Mouse (Mus musculus) olfactory bulb, adult 2 months (tissue): ENCODE measurements around the gene Ruvbl2. TPM values are rescaled to one million over a fixed set of nuclear protein-coding genes. Genes with fewer than 3 reads are reported as not detected.

Experiments used
- H3K27ac ChIP-seq: fragments of 200-500 bp; 2 replicates; pipeline ENCODE4 v1.5.1; 2012; ENCODE audit warnings: low read depth, low read length; ENCODE audit not compliant: insufficient read depth
- H3K4me1 ChIP-seq: fragments of 200-500 bp; 2 replicates; pipeline ENCODE4 v1.6.1; 2012; ENCODE audit warnings: low read length; ENCODE audit not compliant: control insufficient read depth, insufficient read depth
- H3K4me3 ChIP-seq: fragments of 200-500 bp; 2 replicates; pipeline ENCODE4 v1.5.1; 2012; ENCODE audit warnings: mild to moderate bottlenecking, low read depth, low read length, moderate library complexity; ENCODE audit not compliant: insufficient read depth
- CTCF ChIP-seq: fragments of 200-500 bp; IDR thresholded peaks from 2 replicates; pipeline ENCODE4 v1.5.1; 2012; ENCODE audit warnings: low read depth, mild to moderate bottlenecking, low read length, moderate library complexity; ENCODE audit not compliant: insufficient read depth
- POLR2A ChIP-seq: fragments of 200-500 bp; IDR thresholded peaks from 2 replicates; pipeline ENCODE4 v1.6.1; 2012; ENCODE audit warnings: mild to moderate bottlenecking, low read depth, low read length, moderate library complexity; ENCODE audit not compliant: insufficient read depth
- WGBS: fragments of 180-500 bp; shearing (Covaris S2); methylation state at CpG from one replicate; pipeline ENCODE4 v1.1.7; 2018; 5-methylcytosine and 5-hydroxymethylcytosine counted together
- polyA plus RNA-seq: library from polyadenylated mRNA; stranded (reverse); fragments of >200 nt; gene quantifications from 2 replicates; pipeline ENCODE4 v1.2.4, GENCODE M21; 2012; ENCODE audit warnings: low replicate concordance; ENCODE audit not compliant: missing spikeins, insufficient read depth, insufficient read length

Gene Ruvbl2
- polyA plus RNA-seq, 1 experiment, result not detected

GRCm38 (mm10) chr7:45456721-45457203 lies 18.9 kb upstream of the Ruvbl2 start:
- Histone ChIP-seq H3K4me1 (peaks cover 22% of the 10 kb centered on the region), H3K4me3 (no peak overlapping the region), H3K27ac (no peak overlapping the region)
- WGBS, result 59% methylated on average over 9 of the region's 9 CpGs
- TF ChIP-seq CTCF, result no peak
- TF ChIP-seq POLR2A, result no peak

- peaks cover 27% of the 10 kb centered on the region for H3K4me1 ChIP-seq
- H3K4me3 ChIP-seq, result no peak overlapping the region
- no peak for TF ChIP-seq POLR2A
- TF ChIP-seq CTCF, result no peak
- 73% methylated on average over 13 of the region's 13 CpGs for WGBS
- no peak overlapping the region for H3K27ac ChIP-seq
Measured at GRCm38 (mm10) chr7:45455932-45456696, 18.2 kb upstream of the Ruvbl2 start.

DNA sequence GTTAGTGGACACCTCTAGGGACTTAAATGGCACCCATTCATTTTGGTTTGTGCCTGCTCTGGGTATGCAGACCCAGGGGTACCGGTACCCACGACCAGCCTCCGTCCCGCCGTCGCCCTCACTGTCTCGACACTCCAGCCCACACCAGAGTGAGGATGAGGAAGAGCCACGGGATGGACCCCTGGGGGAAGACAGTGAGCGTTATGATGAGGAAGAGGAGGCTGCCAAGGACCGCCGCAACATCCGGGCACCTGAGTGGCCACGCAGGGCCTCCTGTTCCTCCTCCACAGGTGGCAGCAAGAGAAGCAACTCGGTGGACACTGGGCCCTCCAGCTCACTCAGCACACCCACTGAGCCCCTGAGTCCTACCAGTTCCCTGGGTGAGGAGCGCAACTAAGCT lies 17.1 kb upstream of the Ruvbl2 start:
- Histone ChIP-seq H3K4me3 (no peak overlapping the region), H3K27ac (no peak overlapping the region), H3K4me1 (peaks cover 17% of the 10 kb centered on the region)
- TF ChIP-seq CTCF (no peak), POLR2A (no peak)
- 92% methylated on average over 15 of the region's 15 CpGs for WGBS

DNA sequence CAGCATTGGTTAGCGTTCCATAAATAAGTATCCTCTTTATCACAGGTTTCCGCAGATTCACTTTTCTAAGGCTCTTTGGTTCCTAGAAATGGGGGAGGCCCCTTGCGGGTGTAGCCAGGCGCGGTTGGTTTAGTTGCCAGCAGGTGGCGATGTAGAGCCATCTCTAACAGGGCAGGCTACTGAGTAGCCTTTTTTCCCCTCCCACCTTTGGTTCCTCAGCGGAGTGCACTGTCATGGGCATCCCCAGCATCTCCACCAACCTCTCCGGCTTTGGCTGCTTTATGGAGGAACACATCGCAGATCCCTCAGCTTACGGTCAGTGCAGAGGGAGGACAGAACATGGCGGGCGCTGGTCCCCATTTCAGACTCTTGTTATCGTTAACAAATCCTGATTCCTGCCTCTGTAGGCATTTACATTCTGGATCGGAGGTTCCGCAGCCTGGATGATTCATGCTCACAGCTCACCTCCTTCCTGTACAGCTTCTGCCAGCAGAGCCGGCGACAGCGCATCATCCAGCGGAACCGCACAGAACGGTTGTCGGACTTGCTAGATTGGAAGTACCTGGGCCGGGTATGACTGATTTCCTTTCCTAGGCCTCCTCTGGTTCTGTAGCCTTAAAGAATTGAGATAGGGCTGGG lies 13.6 kb upstream of the Ruvbl2 start:
- 39% methylated on average over 23 of the region's 23 CpGs for WGBS

GRCm38 (mm10) chr7:45449974-45450373 lies 12.1 kb upstream of the Ruvbl2 start:
- WGBS, result 79% methylated on average over 1 of the region's 1 CpGs
- Histone ChIP-seq H3K4me1 (peaks cover 7% of the 10 kb centered on the region), H3K27ac (no peak overlapping the region), H3K4me3 (no peak overlapping the region)
- no peak for TF ChIP-seq CTCF
- no peak for TF ChIP-seq POLR2A

More for the DNA sequence above, 13.6 kb upstream of the Ruvbl2 start:
- Histone ChIP-seq H3K4me1 (peaks cover 7% of the 10 kb centered on the region), H3K27ac (peak overlapping the region; percentile 16; the same call in 1 of the 2 replicates), H3K4me3 (peak overlapping the region; percentile 44)
- TF ChIP-seq CTCF, result peak; percentile 73
- no peak for TF ChIP-seq POLR2A

DNA sequence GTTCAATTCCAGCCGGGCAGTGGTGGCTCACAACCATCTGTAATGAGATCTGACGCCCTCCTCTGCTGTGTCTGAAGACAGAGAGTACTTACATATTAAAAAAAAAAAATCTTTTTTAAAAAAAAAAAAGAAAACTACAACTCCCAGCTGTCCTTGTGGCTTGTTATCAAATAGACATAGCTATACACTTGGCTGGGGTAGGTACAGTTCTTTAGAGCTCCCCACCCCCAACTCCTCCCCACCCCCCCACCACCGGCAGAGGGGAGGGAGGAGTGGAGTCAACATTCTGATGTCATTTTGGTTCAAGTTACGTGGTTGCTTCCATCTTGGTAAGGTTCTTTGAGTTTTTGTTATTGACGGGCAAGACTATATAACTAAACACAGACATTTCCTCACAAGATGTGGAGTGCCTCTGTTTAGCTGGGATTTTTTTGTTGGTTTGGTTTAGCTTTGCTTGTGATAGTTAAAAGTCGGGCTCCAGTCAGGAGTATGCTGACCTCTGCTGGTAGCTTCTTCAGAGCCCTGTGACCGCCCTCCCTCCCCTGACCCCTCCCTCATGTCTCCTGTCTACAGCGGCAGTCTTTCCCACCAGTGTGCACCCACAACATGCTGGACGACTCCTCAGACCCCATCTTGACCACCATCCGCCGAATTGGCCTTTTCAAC lies 9.6 kb upstream of the Ruvbl2 start:
- H3K4me1 ChIP-seq, result peaks cover 7% of the 10 kb centered on the region
- TF ChIP-seq POLR2A, result no peak
- TF ChIP-seq CTCF, result peak; percentile 49; the same call in 1 of the 2 replicates
- peak overlapping the region; percentile 8; the same call in 1 of the 2 replicates for H3K4me3 ChIP-seq
- 35% methylated on average over 11 of the region's 11 CpGs for WGBS
- H3K27ac ChIP-seq, result no peak overlapping the region

GRCm38 (mm10) chr7:45446589-45446988 lies 8.7 kb upstream of the Ruvbl2 start:
- TF ChIP-seq POLR2A (no peak), CTCF (no peak)
- Histone ChIP-seq H3K4me1 (peaks cover 5% of the 10 kb centered on the region), H3K4me3 (no peak overlapping the region), H3K27ac (no peak overlapping the region)

GRCm38 (mm10) chr7:45443526-45444420 lies 5.9 kb upstream of the Ruvbl2 start:
- TF ChIP-seq POLR2A (no peak), CTCF (no peak)
- H3K4me1 ChIP-seq, result 0 out of 2 replicates have a peak, but pooled peaks cover 2% of the 10 kb centered on the region
- WGBS, result 92% methylated on average over 22 of the region's 22 CpGs
- no peak overlapping the region for H3K27ac ChIP-seq
- H3K4me3 ChIP-seq, result no peak overlapping the region
